Mouse (Mus musculus) MEL (cell line): ENCODE results near the gene Sclt1. TPM values are rescaled to one million over a fixed set of nuclear protein-coding genes. Genes with fewer than 3 reads are reported as not detected.

Source experiments
- DNase-seq: peaks from one replicate; pipeline ENCODE4 v3.0.0; 2011; ENCODE audit warnings: low read depth, low spot score
- H3K27ac ChIP-seq: 2 replicates; pipeline ENCODE4 v1.5.1; 2012; ENCODE audit warnings: low read depth, mild to moderate bottlenecking, control low read depth, low read length, moderate library complexity; ENCODE audit not compliant: control insufficient read depth
- H3K27me3 ChIP-seq, 2 experiments: fragments of 150-350 bp in 1 of 2; sonication (generic) in 1 of 2; 2 replicates each; pipeline ENCODE4 v1.6.1; 2012; ENCODE audit warnings: low read length in 2 of 2, mild to moderate bottlenecking in 2 of 2, improper control_type of control experiment in 1 of 2, moderate library complexity in 1 of 2; ENCODE audit not compliant: insufficient read depth in 2 of 2, control insufficient read depth in 1 of 2
- H3K36me3 ChIP-seq, 2 experiments: 2 replicates each; pipeline ENCODE4 v1.6.1; 2012 to 2014; ENCODE audit warnings: low read length in 2 of 2, improper control_type of control experiment in 1 of 2, inconsistent platforms in 1 of 2, mild to moderate bottlenecking in 1 of 2; ENCODE audit not compliant: insufficient read depth in 2 of 2, control insufficient read depth in 1 of 2
- H3K4me1 ChIP-seq, 2 experiments: fragments of 150-350 bp in 1 of 2; sonication (generic) in 1 of 2; 2 replicates each; pipeline ENCODE4 v1.6.1; 2012; ENCODE audit warnings: low read length in 2 of 2, improper control_type of control experiment in 1 of 2, mild to moderate bottlenecking in 1 of 2; ENCODE audit not compliant: insufficient read depth in 2 of 2, control insufficient read depth in 1 of 2
- H3K4me3 ChIP-seq, 2 experiments: fragments of 150-350 bp in 1 of 2; sonication (generic) in 1 of 2; 2 replicates each; pipeline ENCODE4 v1.5.1; 2012; ENCODE audit warnings: low read depth in 2 of 2, low read length in 2 of 2, mild to moderate bottlenecking in 2 of 2, moderate library complexity in 2 of 2, control low read depth in 1 of 2, improper control_type of control experiment in 1 of 2; ENCODE audit not compliant: control insufficient read depth in 1 of 2, insufficient read depth in 1 of 2
- H3K79me2 ChIP-seq: 2 replicates; pipeline ENCODE4 v1.6.1; 2012; ENCODE audit warnings: mild to moderate bottlenecking, low read length, moderate library complexity; ENCODE audit not compliant: control insufficient read depth, poor library complexity, insufficient read depth
- H3K9ac ChIP-seq: 2 replicates; pipeline ENCODE4 v1.6.1; 2012; ENCODE audit warnings: low read depth, mild to moderate bottlenecking, control low read depth, low read length, moderate library complexity; ENCODE audit not compliant: control insufficient read depth, poor library complexity, severe bottlenecking
- H3K9me3 ChIP-seq: fragments of 150-350 bp; sonication (generic); replicated peaks from 2 replicates; pipeline ENCODE4 v1.6.1; 2012; ENCODE audit warnings: mild to moderate bottlenecking, low read length, improper control_type of control experiment, moderate library complexity; ENCODE audit not compliant: insufficient read depth
- CHD1 ChIP-seq: IDR thresholded peaks from 2 replicates; pipeline ENCODE4 v1.6.1; 2012; ENCODE audit warnings: low read depth, mild to moderate bottlenecking, inconsistent platforms, low read length, improper control_type of control experiment
- CTCF ChIP-seq, 3 experiments: IDR thresholded peaks in 2 of 3; conservative IDR thresholded peaks in 1 of 3; 2 replicates each; pipeline ENCODE4 v1.5.1; 2011 to 2012; ENCODE audit warnings: low read length in 3 of 3, low read depth in 2 of 3, mild to moderate bottlenecking in 2 of 3, improper control_type of control experiment in 1 of 3, inconsistent platforms in 1 of 3, mixed read lengths in 1 of 3, moderate library complexity in 1 of 3; ENCODE audit not compliant: control insufficient read depth in 1 of 3, insufficient read depth in 1 of 3, poor library complexity in 1 of 3, severe bottlenecking in 1 of 3
- E2F4 ChIP-seq: IDR thresholded peaks from 2 replicates; pipeline ENCODE4 v1.6.1; 2011; ENCODE audit warnings: low read depth, low read length, improper control_type of control experiment, borderline replicate concordance
- EP300 ChIP-seq, 2 experiments: IDR thresholded peaks; 2 replicates each; pipeline ENCODE4 v1.6.1; 2011; ENCODE audit warnings: improper control_type of control experiment in 2 of 2, low read length in 2 of 2, low read depth in 1 of 2, mild to moderate bottlenecking in 1 of 2
- ETS1 ChIP-seq: IDR thresholded peaks from 2 replicates; pipeline ENCODE4 v1.6.1; 2012; ENCODE audit warnings: low read depth, mild to moderate bottlenecking, inconsistent platforms, low read length, improper control_type of control experiment, moderate library complexity
- GABPA ChIP-seq: IDR thresholded peaks from 2 replicates; pipeline ENCODE4 v1.6.1; 2012; ENCODE audit warnings: low read depth, mild to moderate bottlenecking, inconsistent platforms, low read length, improper control_type of control experiment, moderate library complexity
- HCFC1 ChIP-seq: IDR thresholded peaks from 2 replicates; pipeline ENCODE4 v1.6.1; 2012; ENCODE audit warnings: low read depth, mild to moderate bottlenecking, inconsistent platforms, low read length, improper control_type of control experiment, moderate library complexity
- JUND ChIP-seq: IDR thresholded peaks from 2 replicates; pipeline ENCODE4 v1.6.1; 2011; ENCODE audit warnings: low read depth, mild to moderate bottlenecking, improper control_type of control experiment, low read length
- KAT2A ChIP-seq: conservative IDR thresholded peaks from 2 replicates; pipeline ENCODE4 v1.6.1; 2012; ENCODE audit warnings: low read depth, low read length, improper control_type of control experiment, inconsistent platforms
- MAFK ChIP-seq: IDR thresholded peaks from 2 replicates; pipeline ENCODE4 v1.6.1; 2011; ENCODE audit warnings: low read depth, mild to moderate bottlenecking, low read length, improper control_type of control experiment, borderline replicate concordance
- MAX ChIP-seq: IDR thresholded peaks from 2 replicates; pipeline ENCODE4 v1.6.1; 2011; ENCODE audit warnings: low read length, improper control_type of control experiment
- MAZ ChIP-seq: IDR thresholded peaks from 2 replicates; pipeline ENCODE4 v1.6.1; 2012; ENCODE audit warnings: low read depth, mild to moderate bottlenecking, inconsistent platforms, low read length, improper control_type of control experiment
- MEF2A ChIP-seq: IDR thresholded peaks from 2 replicates; pipeline ENCODE4 v1.6.1; 2014; ENCODE audit warnings: low read depth, mild to moderate bottlenecking, inconsistent platforms, low read length, improper control_type of control experiment; ENCODE audit not compliant: poor library complexity, insufficient replicate concordance, severe bottlenecking; ENCODE audit errors: extremely low read depth
- MXI1 ChIP-seq: IDR thresholded peaks from 2 replicates; pipeline ENCODE4 v1.6.1; 2011; ENCODE audit warnings: mild to moderate bottlenecking, low read depth, low read length, improper control_type of control experiment
- MYB ChIP-seq: IDR thresholded peaks from 2 replicates; pipeline ENCODE4 v1.6.1; 2011; ENCODE audit warnings: mild to moderate bottlenecking, low read depth, low read length, improper control_type of control experiment
- MYC ChIP-seq: IDR thresholded peaks from 2 replicates; pipeline ENCODE4 v1.6.1; 2011; ENCODE audit warnings: low read depth, mild to moderate bottlenecking, low read length, improper control_type of control experiment, moderate library complexity
- POLR2A ChIP-seq, 2 experiments: IDR thresholded peaks; 2 replicates each; pipeline ENCODE4 v1.6.1; 2011 to 2012; ENCODE audit warnings: low read length in 2 of 2, mild to moderate bottlenecking in 2 of 2, control low read depth in 1 of 2, improper control_type of control experiment in 1 of 2, low read depth in 1 of 2, moderate library complexity in 1 of 2; ENCODE audit not compliant: control insufficient read depth in 1 of 2, insufficient read depth in 1 of 2, poor library complexity in 1 of 2
- SIN3A ChIP-seq: IDR thresholded peaks from 2 replicates; pipeline ENCODE4 v1.6.1; 2012; ENCODE audit warnings: low read length, improper control_type of control experiment, inconsistent platforms
- SMC3 ChIP-seq: IDR thresholded peaks from 2 replicates; pipeline ENCODE4 v1.6.1; 2011; ENCODE audit warnings: low read depth, low read length, improper control_type of control experiment
- TBP ChIP-seq: IDR thresholded peaks from 2 replicates; pipeline ENCODE4 v1.8.0; 2011; ENCODE audit warnings: low read depth, low read length, improper control_type of control experiment
- TCF12 ChIP-seq: IDR thresholded peaks from 2 replicates; pipeline ENCODE4 v1.6.1; 2014; ENCODE audit warnings: low read depth, mild to moderate bottlenecking, inconsistent platforms, low read length, improper control_type of control experiment, moderate library complexity
- UBTF ChIP-seq: IDR thresholded peaks from 2 replicates; pipeline ENCODE4 v1.6.1; 2012; ENCODE audit warnings: low read depth, mild to moderate bottlenecking, inconsistent platforms, low read length, improper control_type of control experiment, moderate library complexity, borderline replicate concordance; ENCODE audit not compliant: insufficient read depth
- USF1 ChIP-seq: IDR thresholded peaks from 2 replicates; pipeline ENCODE4 v1.6.1; 2014; ENCODE audit warnings: low read depth, mild to moderate bottlenecking, inconsistent platforms, low read length, improper control_type of control experiment, moderate library complexity
- ZC3H11A ChIP-seq: IDR thresholded peaks from 2 replicates; pipeline ENCODE4 v1.6.1; 2012; ENCODE audit warnings: low read depth, mild to moderate bottlenecking, inconsistent platforms, low read length, improper control_type of control experiment
- ZMIZ1 ChIP-seq: IDR thresholded peaks from 2 replicates; pipeline ENCODE4 v1.6.1; 2012; ENCODE audit warnings: low read depth, mild to moderate bottlenecking, inconsistent platforms, low read length, improper control_type of control experiment, moderate library complexity
- polyA plus RNA-seq, 2 experiments: library from polyadenylated mRNA; stranded (reverse) in 1 of 2; unstranded in 1 of 2; fragments of >175 nt in 1 of 2; fragments of >200 nt in 1 of 2; gene quantifications; 2 replicates each; pipeline versions ENCODE4 v1.2.1 to v1.2.4; 2012; ENCODE audit warnings: low replicate concordance in 2 of 2, low read depth in 1 of 2; ENCODE audit not compliant: insufficient read length in 2 of 2, insufficient read depth in 1 of 2, missing spikeins in 1 of 2
- total RNA-seq: library from RNA; depleted of rRNA; stranded (reverse); fragments of 300-350 nt; gene quantifications from 2 replicates; pipeline ENCODE4 v1.2.3, GENCODE M21; 2012

Sclt1 gene
- total and polyA plus RNA-seq, 3 experiments = 6.4 to 8.7 TPM; not detected in 1

- Histone ChIP-seq H3K4me1 (no peaks in the 10 kb centered on the region), H3K27me3 (no peaks in the 10 kb centered on the region), H3K4me3 (no peak overlapping the region), H3K9ac (no peak overlapping the region), H3K27ac (no peak overlapping the region)
- no peak for DNase-seq
- TF ChIP-seq ZMIZ1 (no peak), CTCF (IDR thresholded peaks at IDR 0.05 in 2 of 3, conservative IDR thresholded peaks at IDR 0.05 in 1 of 3; ENCODE audit: control insufficient read depth in 1 of 3, insufficient read depth in 1 of 3, low read depth in 2 of 3, low read length in 3 of 3, poor library complexity in 1 of 3, severe bottlenecking in 1 of 3) (no peak), MAX (no peak), MAZ (no peak), E2F4 (no peak), EP300 (IDR thresholded peaks at IDR 0.05; ENCODE audit: low read depth in 1 of 2, low read length in 2 of 2) (no peak), HCFC1 (no peak), MYC (no peak), ETS1 (no peak), MXI1 (no peak), KAT2A (no peak), CHD1 (no peak)
- TF ChIP-seq, all 39 proteins: peak for 0
- H3K9me3 ChIP-seq = no peaks in the 10 kb centered on the region
- H3K79me2 ChIP-seq = no peaks in the 10 kb centered on the region
- no peaks in the 10 kb centered on the region for H3K36me3 ChIP-seq
Observed at GRCm38 (mm10) chr3:41686396-41686795, 55.9 kb downstream of the Sclt1 start.

- H3K36me3 ChIP-seq = no peaks in the 10 kb centered on the region
- no peaks in the 10 kb centered on the region for H3K9me3 ChIP-seq
- no peak overlapping the region for H3K4me3 ChIP-seq
- H3K4me1 ChIP-seq = no peaks in the 10 kb centered on the region
- H3K27me3 ChIP-seq = no peaks in the 10 kb centered on the region
- TF ChIP-seq GABPA (no peak), KAT2A (no peak), ZC3H11A (no peak), MYC (no peak), TBP (no peak), E2F4 (no peak)
- H3K79me2 ChIP-seq = no peaks in the 10 kb centered on the region
- H3K9ac ChIP-seq = no peak overlapping the region
- no peak overlapping the region for H3K27ac ChIP-seq
- DNase-seq = no peak
Observed at GRCm38 (mm10) chr3:41682084-41682483, 60.2 kb downstream of the Sclt1 start.

- Histone ChIP-seq H3K4me1 (no peaks in the 10 kb centered on the region), H3K27ac (no peak overlapping the region), H3K4me3 (no peak overlapping the region), H3K9me3 (no peaks in the 10 kb centered on the region), H3K36me3 (no peaks in the 10 kb centered on the region), H3K79me2 (no peaks in the 10 kb centered on the region), H3K27me3 (no peaks in the 10 kb centered on the region), H3K9ac (no peak overlapping the region)
- DNase-seq = no peak
- TF ChIP-seq TCF12 = no peak
- no peak for TF ChIP-seq JUND
- no peak for TF ChIP-seq MYB
- TF ChIP-seq MAFK = no peak
- TF ChIP-seq ZC3H11A = no peak
- TF ChIP-seq SMC3 = no peak
- no peak for TF ChIP-seq TBP
- TF ChIP-seq POLR2A (IDR thresholded peaks at IDR 0.05; ENCODE audit: control insufficient read depth in 1 of 2, insufficient read depth in 1 of 2, low read depth in 1 of 2, low read length in 2 of 2, poor library complexity in 1 of 2) = no peak
- no peak for TF ChIP-seq USF1
- no peak for TF ChIP-seq ETS1
- no peak for TF ChIP-seq UBTF
- no peak for TF ChIP-seq CTCF (IDR thresholded peaks at IDR 0.05 in 2 of 3, conservative IDR thresholded peaks at IDR 0.05 in 1 of 3; ENCODE audit: control insufficient read depth in 1 of 3, insufficient read depth in 1 of 3, low read depth in 2 of 3, low read length in 3 of 3, poor library complexity in 1 of 3, severe bottlenecking in 1 of 3)
- TF ChIP-seq MEF2A = no peak
- no peak for TF ChIP-seq SIN3A
- no peak for TF ChIP-seq CHD1
- TF ChIP-seq, all 39 proteins: peak for 0
Observed at GRCm38 (mm10) chr3:41676648-41677047, 65.7 kb downstream of the Sclt1 start.
